13 mouse cellular contexts compared by ENCODE assay signal in the genomic region with DNA sequence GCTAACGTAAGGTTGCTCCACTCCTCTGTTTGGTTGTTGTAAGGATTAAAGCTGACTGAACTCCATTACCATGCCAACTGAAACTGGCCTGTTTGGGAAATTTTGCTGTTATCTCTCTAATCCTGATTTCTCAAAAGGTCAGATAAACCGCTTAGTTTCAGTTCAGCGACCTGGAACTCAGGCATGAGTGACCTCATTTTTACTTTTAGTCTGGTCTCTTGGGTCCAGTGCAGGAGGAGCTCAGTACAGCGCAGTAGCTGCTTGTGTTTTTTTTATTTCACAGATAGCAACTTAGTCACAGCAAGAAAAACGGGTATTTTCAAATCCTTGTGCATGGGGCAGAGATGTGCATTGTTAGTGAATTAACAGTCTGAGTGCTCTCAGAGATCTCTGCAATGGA.
"Had no signal": no experiment of that assay in that cellular context is flagged by ENCODE, and none has a peak within 500 bp of the region (broad histone marks: within the 10 kb centered on the region; RNA-seq: fewer than 3 reads in every experiment).

No protein-coding gene starts in this region.

- H3K9ac ChIP-seq: intestine, embryonic 15.5 days; kidney, embryonic 15.5 days; liver, embryonic 13.5 days; liver, postnatal 0 days; midbrain, embryonic 15.5 days had no signal

- H3K27me3 ChIP-seq: intestine, embryonic 15.5 days; kidney, embryonic 15.5 days; liver, embryonic 13.5 days; midbrain, embryonic 15.5 days had no signal

- ATAC-seq: intestine, embryonic 15.5 days; liver, postnatal 0 days; midbrain, embryonic 15.5 days had no signal

- H3K4me3 ChIP-seq: intestine, embryonic 15.5 days; kidney, embryonic 15.5 days; left cerebral cortex, adult 2 months; limb, embryonic 10.5 days; liver, embryonic 13.5 days; midbrain, embryonic 15.5 days had no signal

- H3K36me3 ChIP-seq: intestine, embryonic 15.5 days; kidney, embryonic 15.5 days; limb, embryonic 10.5 days; liver, embryonic 13.5 days; midbrain, embryonic 15.5 days had no signal

- H3K4me2 ChIP-seq: intestine, embryonic 15.5 days; kidney, embryonic 15.5 days; liver, embryonic 13.5 days; midbrain, embryonic 15.5 days had no signal

- H3K9me3 ChIP-seq: intestine, embryonic 15.5 days; kidney, embryonic 15.5 days; limb, embryonic 10.5 days; liver, embryonic 13.5 days; midbrain, embryonic 15.5 days had no signal

- H3K4me1 ChIP-seq: intestine, embryonic 15.5 days; liver, embryonic 13.5 days; midbrain, embryonic 15.5 days had no signal

- DNase-seq: kidney, adult 18-20 months; kidney, postnatal 25 days; liver, embryonic 13.5 days; liver, postnatal 0 days; lung, postnatal 36 days; right cerebral cortex, postnatal 14 days; thymus, adult 18-20 months; thymus, postnatal 14 days had no signal

- H3K27ac ChIP-seq: intestine, embryonic 15.5 days; kidney, embryonic 15.5 days; left cerebral cortex, adult 2 months; limb, embryonic 10.5 days; liver, embryonic 13.5 days; midbrain, embryonic 15.5 days had no signal
